Mouse (Mus musculus): ENCODE measurements around the gene Zfp638. TPM values are rescaled to one million over a fixed set of nuclear protein-coding genes. Genes with fewer than 3 reads are reported as not detected.

Zfp638 gene
- polyA plus RNA-seq, 1 experiment from 2014 or later, result 51.1 TPM

- peaks cover 0 to 3% of the 10 kb centered on the region in 2 experiments; a peak in 1 of 4 replicates for H3K4me1 ChIP-seq (ENCODE audit: control insufficient read depth in 2 of 2, insufficient read depth in 2 of 2, low read length in 2 of 2)
- no peaks in the 10 kb centered on the region for H3K9me3 ChIP-seq (ENCODE audit: control insufficient read depth, low read length)
- H3K9ac ChIP-seq (ENCODE audit: low read length), result no peak overlapping the region
- H3K4me2 ChIP-seq (ENCODE audit: low read length), result no peak overlapping the region
- no peak for ATAC-seq (ENCODE audit: insufficient number of reproducible peaks, insufficient read depth, low FRiP score, low read depth)
- H3K4me3 ChIP-seq (ENCODE audit: control insufficient read depth in 1 of 2, insufficient read depth in 1 of 2, low read depth in 1 of 2, low read length in 2 of 2), result no peak overlapping the region
- no peak overlapping the region for H3K27ac ChIP-seq (replicated peaks in 1 of 2; ENCODE audit: control insufficient read depth in 1 of 2, insufficient read depth in 1 of 2, low read depth in 2 of 2, low read length in 2 of 2)
- 20% methylated on average over 4 of the region's 4 CpGs for WGBS
- H3K27me3 ChIP-seq (ENCODE audit: control insufficient read depth, insufficient read depth, low read length), result no peaks in the 10 kb centered on the region
- H3K36me3 ChIP-seq (ENCODE audit: control insufficient read depth, insufficient read depth, low read length), result no peaks in the 10 kb centered on the region
Observed at GRCm38 (mm10) chr6:83913710-83914109, 46.8 kb downstream of the Zfp638 start.

DNA sequence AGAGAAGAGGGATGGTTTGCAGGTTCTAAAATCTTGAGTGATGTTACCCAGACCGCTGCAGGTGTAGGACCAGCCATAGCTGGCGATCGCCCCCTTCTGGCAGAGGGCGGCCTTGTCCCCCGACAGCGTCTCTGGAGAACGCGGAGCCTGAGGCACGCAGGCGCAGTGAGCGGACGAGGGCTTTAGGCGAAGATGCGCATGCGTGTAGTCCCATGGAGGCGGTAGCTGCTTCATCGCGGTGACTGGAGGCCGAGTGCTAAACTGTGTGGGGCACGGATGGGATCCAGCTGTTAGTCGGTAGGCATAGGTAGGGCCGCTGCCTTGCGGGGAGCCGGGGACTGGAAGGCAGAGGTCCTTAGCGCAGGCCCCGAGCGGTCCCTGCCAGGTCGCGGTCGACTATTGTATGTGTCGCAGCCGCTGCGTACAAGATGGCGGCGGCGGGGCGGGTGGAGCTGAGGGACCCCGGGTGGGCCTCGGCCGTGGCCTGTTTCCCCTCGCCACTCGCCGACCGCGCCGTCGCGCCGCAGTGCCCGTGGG lies 47.3 kb downstream of the Zfp638 start:
- no peaks in the 10 kb centered on the region for H3K36me3 ChIP-seq (ENCODE audit: control insufficient read depth, insufficient read depth, low read length)
- no peaks in the 10 kb centered on the region for H3K9me3 ChIP-seq (ENCODE audit: control insufficient read depth, low read length)
- H3K27me3 ChIP-seq (ENCODE audit: control insufficient read depth, insufficient read depth, low read length), result no peaks in the 10 kb centered on the region
- peak overlapping the region; percentile 92 for H3K9ac ChIP-seq (ENCODE audit: low read length)
- H3K4me2 ChIP-seq (ENCODE audit: low read length), result peak overlapping the region; percentile 72
- peak overlapping the region; percentile 78 to 87 for H3K4me3 ChIP-seq (ENCODE audit: control insufficient read depth in 1 of 2, insufficient read depth in 1 of 2, low read depth in 1 of 2, low read length in 2 of 2)
- WGBS, result under 1% methylated on average over 39 of the region's 50 CpGs
- peak; percentile 97 for ATAC-seq (ENCODE audit: insufficient number of reproducible peaks, insufficient read depth, low FRiP score, low read depth)
- peaks cover 0 to 3% of the 10 kb centered on the region in 2 experiments; a peak in 1 of 4 replicates for H3K4me1 ChIP-seq (ENCODE audit: control insufficient read depth in 2 of 2, insufficient read depth in 2 of 2, low read length in 2 of 2)
- peak overlapping the region; percentile 95 to 96 for H3K27ac ChIP-seq (replicated peaks in 1 of 2; ENCODE audit: control insufficient read depth in 1 of 2, insufficient read depth in 1 of 2, low read depth in 2 of 2, low read length in 2 of 2)

- Histone ChIP-seq H3K4me1 (ENCODE audit: control insufficient read depth in 2 of 2, insufficient read depth in 2 of 2, low read length in 2 of 2) (peaks cover 0 to 3% of the 10 kb centered on the region in 2 experiments; a peak in 1 of 4 replicates), H3K36me3 (ENCODE audit: control insufficient read depth, insufficient read depth, low read length) (no peaks in the 10 kb centered on the region), H3K4me2 (ENCODE audit: low read length) (peak overlapping the region; percentile 72), H3K9ac (ENCODE audit: low read length) (peak overlapping the region; percentile 92), H3K4me3 (ENCODE audit: control insufficient read depth in 1 of 2, insufficient read depth in 1 of 2, low read depth in 1 of 2, low read length in 2 of 2) (peak overlapping the region; percentile 78 to 87), H3K27ac (replicated peaks in 1 of 2; ENCODE audit: control insufficient read depth in 1 of 2, insufficient read depth in 1 of 2, low read depth in 2 of 2, low read length in 2 of 2) (peak overlapping the region; percentile 95 to 96), H3K27me3 (ENCODE audit: control insufficient read depth, insufficient read depth, low read length) (no peaks in the 10 kb centered on the region), H3K9me3 (ENCODE audit: control insufficient read depth, low read length) (no peaks in the 10 kb centered on the region)
- WGBS, result under 1% methylated on average over 35 of the region's 40 CpGs
- peak; percentile 71; the same call in 1 of the 2 replicates for ATAC-seq (ENCODE audit: insufficient number of reproducible peaks, insufficient read depth, low FRiP score, low read depth)
Observed at GRCm38 (mm10) chr6:83914720-83915271, 47.9 kb downstream of the Zfp638 start.

GRCm38 (mm10) chr6:83927418-83927817 lies 60.5 kb downstream of the Zfp638 start:
- no peaks in the 10 kb centered on the region for H3K9me3 ChIP-seq (ENCODE audit: control insufficient read depth, low read length)
- no peak overlapping the region for H3K4me3 ChIP-seq (ENCODE audit: control insufficient read depth in 1 of 2, insufficient read depth in 1 of 2, low read depth in 1 of 2, low read length in 2 of 2)
- no peak overlapping the region for H3K9ac ChIP-seq (ENCODE audit: low read length)
- no peak overlapping the region for H3K27ac ChIP-seq (replicated peaks in 1 of 2; ENCODE audit: control insufficient read depth in 1 of 2, insufficient read depth in 1 of 2, low read depth in 2 of 2, low read length in 2 of 2)
- WGBS, result 52% methylated on average over 1 of the region's 1 CpGs
- 0 out of 4 replicates have a peak, but pooled peaks cover 0 to under 1% of the 10 kb centered on the region in 2 experiments for H3K4me1 ChIP-seq (ENCODE audit: control insufficient read depth in 2 of 2, insufficient read depth in 2 of 2, low read length in 2 of 2)
- H3K36me3 ChIP-seq (ENCODE audit: control insufficient read depth, insufficient read depth, low read length), result peaks cover 24% of the 10 kb centered on the region
- no peak overlapping the region for H3K4me2 ChIP-seq (ENCODE audit: low read length)
- no peak for ATAC-seq (ENCODE audit: insufficient number of reproducible peaks, insufficient read depth, low FRiP score, low read depth)
- no peaks in the 10 kb centered on the region for H3K27me3 ChIP-seq (ENCODE audit: control insufficient read depth, insufficient read depth, low read length)

DNA sequence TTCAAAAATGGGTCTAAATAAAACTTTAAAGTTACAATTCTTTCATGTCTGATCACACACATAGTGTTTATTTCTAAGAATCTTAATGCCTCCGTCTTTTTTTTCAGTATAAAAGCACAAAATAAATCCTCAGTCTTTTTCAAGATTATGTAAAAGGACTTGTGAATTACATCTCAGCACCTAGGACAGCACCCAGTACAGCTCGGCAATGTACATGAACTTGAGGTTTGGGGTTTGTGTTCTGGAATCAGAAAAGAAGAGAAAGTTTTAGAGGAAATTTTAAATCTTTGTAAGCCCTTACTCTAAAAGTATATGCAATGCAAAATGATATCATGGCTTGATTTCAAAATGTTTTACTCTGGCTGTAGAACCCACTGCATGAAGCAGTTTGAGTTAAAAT lies 61.3 kb downstream of the Zfp638 start:
- Histone ChIP-seq H3K9ac (ENCODE audit: low read length) (no peak overlapping the region), H3K4me2 (ENCODE audit: low read length) (no peak overlapping the region), H3K27me3 (ENCODE audit: control insufficient read depth, insufficient read depth, low read length) (no peaks in the 10 kb centered on the region), H3K4me1 (ENCODE audit: control insufficient read depth in 2 of 2, insufficient read depth in 2 of 2, low read length in 2 of 2) (0 out of 4 replicates have a peak, but pooled peaks cover 0 to 3% of the 10 kb centered on the region in 2 experiments), H3K9me3 (ENCODE audit: control insufficient read depth, low read length) (no peaks in the 10 kb centered on the region), H3K36me3 (ENCODE audit: control insufficient read depth, insufficient read depth, low read length) (peaks cover 27% of the 10 kb centered on the region), H3K27ac (replicated peaks in 1 of 2; ENCODE audit: control insufficient read depth in 1 of 2, insufficient read depth in 1 of 2, low read depth in 2 of 2, low read length in 2 of 2) (no peak overlapping the region), H3K4me3 (ENCODE audit: control insufficient read depth in 1 of 2, insufficient read depth in 1 of 2, low read depth in 1 of 2, low read length in 2 of 2) (no peak overlapping the region)
- no peak for ATAC-seq (ENCODE audit: insufficient number of reproducible peaks, insufficient read depth, low FRiP score, low read depth)
- WGBS, result 60% methylated on average over 2 of the region's 2 CpGs

GRCm38 (mm10) chr6:83939492-83939891 lies 72.6 kb downstream of the Zfp638 start:
- H3K36me3 ChIP-seq (ENCODE audit: control insufficient read depth, insufficient read depth, low read length), result peaks cover 73% of the 10 kb centered on the region
- 86% methylated on average over 2 of the region's 2 CpGs for WGBS
- ATAC-seq (ENCODE audit: insufficient number of reproducible peaks, insufficient read depth, low FRiP score, low read depth), result no peak

DNA sequence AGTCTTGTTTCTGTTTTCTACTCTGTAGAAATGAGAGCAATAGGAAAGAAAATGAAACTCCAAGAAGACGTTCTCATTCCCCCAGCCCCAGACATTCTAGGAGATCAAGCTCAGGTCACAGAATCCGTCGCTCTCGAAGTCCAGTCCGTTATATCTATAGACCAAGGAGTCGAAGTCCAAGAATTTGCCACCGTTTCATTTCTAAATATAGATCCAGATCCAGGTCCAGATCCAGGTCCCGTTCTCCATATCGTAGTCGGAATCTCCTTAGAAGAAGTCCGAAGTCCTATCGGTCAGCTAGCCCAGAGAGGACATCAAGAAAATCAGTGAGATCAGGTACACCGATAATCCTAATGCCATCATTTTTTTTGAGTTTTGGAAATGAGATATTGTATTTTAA lies 75.9 kb downstream of the Zfp638 start:
- H3K4me1 ChIP-seq (ENCODE audit: control insufficient read depth in 2 of 2, insufficient read depth in 2 of 2, low read length in 2 of 2), result no peaks in the 10 kb centered on the region
- H3K4me2 ChIP-seq (ENCODE audit: low read length), result no peak overlapping the region
- no peaks in the 10 kb centered on the region for H3K27me3 ChIP-seq (ENCODE audit: control insufficient read depth, insufficient read depth, low read length)
- no peak overlapping the region for H3K4me3 ChIP-seq (ENCODE audit: control insufficient read depth in 1 of 2, insufficient read depth in 1 of 2, low read depth in 1 of 2, low read length in 2 of 2)
- H3K36me3 ChIP-seq (ENCODE audit: control insufficient read depth, insufficient read depth, low read length), result peaks cover 88% of the 10 kb centered on the region
- no peak for ATAC-seq (ENCODE audit: insufficient number of reproducible peaks, insufficient read depth, low FRiP score, low read depth)
- no peak overlapping the region for H3K9ac ChIP-seq (ENCODE audit: low read length)
- H3K27ac ChIP-seq (replicated peaks in 1 of 2; ENCODE audit: control insufficient read depth in 1 of 2, insufficient read depth in 1 of 2, low read depth in 2 of 2, low read length in 2 of 2), result no peak overlapping the region
- H3K9me3 ChIP-seq (ENCODE audit: control insufficient read depth, low read length), result no peaks in the 10 kb centered on the region
- WGBS, result 77% methylated on average over 13 of the region's 13 CpGs

More at GRCm38 (mm10) chr6:83939492-83939891, 72.6 kb downstream of the Zfp638 start:
- no peaks in the 10 kb centered on the region for H3K27me3 ChIP-seq (ENCODE audit: control insufficient read depth, insufficient read depth, low read length)
- no peak overlapping the region for H3K4me2 ChIP-seq (ENCODE audit: low read length)
- H3K4me3 ChIP-seq (ENCODE audit: control insufficient read depth in 1 of 2, insufficient read depth in 1 of 2, low read depth in 1 of 2, low read length in 2 of 2), result no peak overlapping the region
- no peaks in the 10 kb centered on the region for H3K9me3 ChIP-seq (ENCODE audit: control insufficient read depth, low read length)
- H3K27ac ChIP-seq (replicated peaks in 1 of 2; ENCODE audit: control insufficient read depth in 1 of 2, insufficient read depth in 1 of 2, low read depth in 2 of 2, low read length in 2 of 2), result no peak overlapping the region
- H3K9ac ChIP-seq (ENCODE audit: low read length), result no peak overlapping the region
- H3K4me1 ChIP-seq (ENCODE audit: control insufficient read depth in 2 of 2, insufficient read depth in 2 of 2, low read length in 2 of 2), result no peaks in the 10 kb centered on the region

- no peaks in the 10 kb centered on the region for H3K9me3 ChIP-seq (ENCODE audit: control insufficient read depth, low read length)
- no peaks in the 10 kb centered on the region for H3K4me1 ChIP-seq (ENCODE audit: control insufficient read depth in 2 of 2, insufficient read depth in 2 of 2, low read length in 2 of 2)
- no peak for ATAC-seq (ENCODE audit: insufficient number of reproducible peaks, insufficient read depth, low FRiP score, low read depth)
- H3K4me3 ChIP-seq (ENCODE audit: control insufficient read depth in 1 of 2, insufficient read depth in 1 of 2, low read depth in 1 of 2, low read length in 2 of 2), result no peak overlapping the region
- H3K36me3 ChIP-seq (ENCODE audit: control insufficient read depth, insufficient read depth, low read length), result peaks cover 63% of the 10 kb centered on the region
- no peak overlapping the region for H3K27ac ChIP-seq (replicated peaks in 1 of 2; ENCODE audit: control insufficient read depth in 1 of 2, insufficient read depth in 1 of 2, low read depth in 2 of 2, low read length in 2 of 2)
- H3K4me2 ChIP-seq (ENCODE audit: low read length), result no peak overlapping the region
- no peak overlapping the region for H3K9ac ChIP-seq (ENCODE audit: low read length)
- no peaks in the 10 kb centered on the region for H3K27me3 ChIP-seq (ENCODE audit: control insufficient read depth, insufficient read depth, low read length)
Observed at GRCm38 (mm10) chr6:83953603-83954002, 86.7 kb downstream of the Zfp638 start.

Data from heart, embryonic 14.5 days (tissue).